Mouse (Mus musculus): Measurements from ENCODE around the gene Stxbp6. TPM values are rescaled to one million over a fixed set of nuclear protein-coding genes. Genes with fewer than 3 reads are reported as not detected.

Stxbp6 gene
- polyA plus RNA-seq, 1 experiment from 2014 or later: 19.5 TPM

- WGBS: 73% methylated on average over 12 of the region's 12 CpGs
- no peaks in the 10 kb centered on the region for H3K27me3 ChIP-seq (ENCODE audit: control insufficient read depth, insufficient read depth, low read length)
- H3K9me3 ChIP-seq (ENCODE audit: control insufficient read depth, low read depth, low read length): no peaks in the 10 kb centered on the region
- H3K4me2 ChIP-seq (replicated peaks; ENCODE audit: low read depth, low read length): no peak overlapping the region
- no peak overlapping the region for H3K9ac ChIP-seq (replicated peaks; ENCODE audit: low read depth, low read length)
- H3K27ac ChIP-seq (ENCODE audit: low read length): no peak overlapping the region
- H3K4me1 ChIP-seq (ENCODE audit: control insufficient read depth, insufficient read depth, low read length): no peaks in the 10 kb centered on the region
- no peak overlapping the region for H3K4me3 ChIP-seq (ENCODE audit: low read depth, low read length)
- no peaks in the 10 kb centered on the region for H3K36me3 ChIP-seq (ENCODE audit: control insufficient read depth, insufficient read depth, low read length)
- ATAC-seq (ENCODE audit: insufficient number of reproducible peaks, insufficient read depth, low FRiP score, low read depth): no peak
Observed at GRCm38 (mm10) chr12:45019059-45019822, 55.3 kb downstream of the Stxbp6 start.

DNA sequence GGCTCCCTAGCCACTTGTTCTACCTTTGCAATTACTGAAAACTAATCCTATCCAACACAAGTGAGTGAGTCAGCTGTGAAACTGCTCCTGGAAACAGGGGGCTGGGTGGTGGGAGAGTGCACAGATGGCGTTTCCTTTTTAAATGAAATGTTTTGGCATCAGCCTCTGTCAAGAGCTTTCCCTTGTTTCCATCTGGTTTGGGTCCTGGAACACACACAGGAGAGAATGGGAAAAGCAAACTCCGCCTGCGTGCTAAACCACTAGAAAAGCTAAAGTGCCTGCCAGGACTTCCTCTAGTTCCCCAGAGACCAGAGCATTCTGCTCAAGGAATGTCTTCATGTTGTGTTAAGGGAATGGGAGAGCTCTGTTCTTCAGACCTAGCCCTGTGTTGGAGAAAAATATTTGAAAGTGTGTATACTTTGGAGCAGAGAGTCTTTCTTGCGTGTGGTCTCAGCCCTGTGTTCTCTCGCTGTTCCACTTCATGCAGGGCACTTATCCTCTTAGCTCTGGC is 61.2 kb downstream of the Stxbp6 start:
- Histone ChIP-seq H3K27me3 (ENCODE audit: control insufficient read depth, insufficient read depth, low read length) (no peaks in the 10 kb centered on the region), H3K36me3 (ENCODE audit: control insufficient read depth, insufficient read depth, low read length) (no peaks in the 10 kb centered on the region), H3K4me2 (replicated peaks; ENCODE audit: low read depth, low read length) (no peak overlapping the region), H3K9ac (replicated peaks; ENCODE audit: low read depth, low read length) (no peak overlapping the region), H3K4me3 (ENCODE audit: low read depth, low read length) (no peak overlapping the region), H3K4me1 (ENCODE audit: control insufficient read depth, insufficient read depth, low read length) (peaks cover 19% of the 10 kb centered on the region; the same call in 1 of the 2 replicates), H3K27ac (ENCODE audit: low read length) (peak overlapping the region; percentile 41; the same call in 1 of the 2 replicates), H3K9me3 (ENCODE audit: control insufficient read depth, low read depth, low read length) (no peaks in the 10 kb centered on the region)
- WGBS: 41% methylated on average over 5 of the region's 5 CpGs
- ATAC-seq (ENCODE audit: insufficient number of reproducible peaks, insufficient read depth, low FRiP score, low read depth): peak; percentile 63; the same call in 1 of the 2 replicates

DNA sequence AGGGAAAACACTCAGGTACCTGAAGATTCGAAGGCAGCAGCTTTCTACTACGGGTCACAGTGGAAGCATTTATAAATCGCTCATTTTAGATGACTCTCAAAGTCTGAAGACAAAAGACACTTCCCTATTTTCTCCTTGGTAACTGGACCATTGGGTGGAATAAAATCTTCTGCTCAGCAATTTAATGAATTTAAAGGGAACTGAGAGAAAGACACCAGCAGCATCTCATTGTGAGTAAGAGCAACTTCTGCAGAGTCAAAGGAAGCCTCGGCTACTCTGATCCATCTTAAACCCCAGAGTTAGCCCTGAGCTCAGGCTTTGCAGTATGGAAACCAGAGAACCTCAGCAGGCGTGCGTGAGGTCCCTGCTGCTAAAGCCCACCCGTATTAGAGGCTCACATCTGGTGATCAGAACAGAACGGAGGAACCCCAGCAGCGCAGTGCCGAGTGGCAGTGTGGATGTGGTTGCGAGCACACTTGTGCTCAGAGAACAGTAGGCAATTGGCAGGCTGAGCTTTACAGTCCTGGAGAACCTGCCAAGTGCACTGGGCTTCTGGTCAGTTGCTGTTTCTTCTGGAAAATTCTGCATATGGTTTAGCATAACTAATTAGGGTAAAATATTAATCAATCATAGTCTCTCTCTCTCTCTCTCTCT is 62.9 kb downstream of the Stxbp6 start:
- no peak for ATAC-seq (ENCODE audit: insufficient number of reproducible peaks, insufficient read depth, low FRiP score, low read depth)
- no peak overlapping the region for H3K4me2 ChIP-seq (replicated peaks; ENCODE audit: low read depth, low read length)
- H3K9me3 ChIP-seq (ENCODE audit: control insufficient read depth, low read depth, low read length): no peaks in the 10 kb centered on the region
- no peaks in the 10 kb centered on the region for H3K27me3 ChIP-seq (ENCODE audit: control insufficient read depth, insufficient read depth, low read length)
- no peak overlapping the region for H3K9ac ChIP-seq (replicated peaks; ENCODE audit: low read depth, low read length)
- H3K27ac ChIP-seq (ENCODE audit: low read length): no peak overlapping the region
- WGBS: 77% methylated on average over 11 of the region's 11 CpGs
- no peak overlapping the region for H3K4me3 ChIP-seq (ENCODE audit: low read depth, low read length)
- peaks cover 19% of the 10 kb centered on the region; the same call in 1 of the 2 replicates for H3K4me1 ChIP-seq (ENCODE audit: control insufficient read depth, insufficient read depth, low read length)
- H3K36me3 ChIP-seq (ENCODE audit: control insufficient read depth, insufficient read depth, low read length): no peaks in the 10 kb centered on the region

GRCm38 (mm10) chr12:45011006-45011405 is 63.5 kb downstream of the Stxbp6 start:
- no peak overlapping the region for H3K4me3 ChIP-seq (ENCODE audit: low read depth, low read length)

DNA sequence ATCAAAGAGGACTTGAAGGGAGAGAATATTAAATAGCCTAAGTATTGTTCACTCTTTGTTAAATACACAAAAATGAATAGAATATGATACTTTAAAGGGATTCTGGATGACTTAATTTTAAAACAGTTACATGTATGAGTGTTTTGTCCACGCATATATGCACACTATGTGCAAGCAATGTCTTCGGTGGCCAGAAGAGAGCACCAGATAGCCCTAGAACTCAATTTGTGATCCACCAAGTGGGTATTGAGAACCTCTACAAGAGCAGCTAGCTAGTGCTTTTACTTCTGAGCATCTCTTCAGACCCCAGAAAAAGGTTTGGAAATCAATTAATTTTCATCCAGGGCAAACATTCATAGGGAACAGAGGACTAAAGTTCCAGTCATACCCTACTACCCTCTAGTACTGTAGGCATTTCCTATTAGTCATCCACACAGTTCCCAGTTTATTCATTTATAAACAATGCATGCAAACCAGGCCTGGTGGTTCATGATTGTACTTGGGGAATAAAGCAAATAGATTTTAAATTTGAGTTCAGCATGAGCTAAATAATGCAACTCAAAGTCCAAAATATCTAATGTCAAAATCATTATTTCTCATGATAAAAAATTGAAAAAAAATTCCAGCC is 64.4 kb downstream of the Stxbp6 start:
- ATAC-seq (ENCODE audit: insufficient number of reproducible peaks, insufficient read depth, low FRiP score, low read depth): no peak
- Histone ChIP-seq H3K27ac (ENCODE audit: low read length) (no peak overlapping the region), H3K4me2 (replicated peaks; ENCODE audit: low read depth, low read length) (no peak overlapping the region), H3K9me3 (ENCODE audit: control insufficient read depth, low read depth, low read length) (no peaks in the 10 kb centered on the region), H3K36me3 (ENCODE audit: control insufficient read depth, insufficient read depth, low read length) (no peaks in the 10 kb centered on the region), H3K4me1 (ENCODE audit: control insufficient read depth, insufficient read depth, low read length) (peaks cover 19% of the 10 kb centered on the region; the same call in 1 of the 2 replicates), H3K27me3 (ENCODE audit: control insufficient read depth, insufficient read depth, low read length) (no peaks in the 10 kb centered on the region), H3K9ac (replicated peaks; ENCODE audit: low read depth, low read length) (no peak overlapping the region), H3K4me3 (ENCODE audit: low read depth, low read length) (no peak overlapping the region)
- 93% methylated on average over 2 of the region's 2 CpGs for WGBS

More at GRCm38 (mm10) chr12:45011006-45011405, 63.5 kb downstream of the Stxbp6 start:
- peaks cover 19% of the 10 kb centered on the region; the same call in 1 of the 2 replicates for H3K4me1 ChIP-seq (ENCODE audit: control insufficient read depth, insufficient read depth, low read length)
- no peaks in the 10 kb centered on the region for H3K9me3 ChIP-seq (ENCODE audit: control insufficient read depth, low read depth, low read length)
- H3K9ac ChIP-seq (replicated peaks; ENCODE audit: low read depth, low read length): no peak overlapping the region
- no peaks in the 10 kb centered on the region for H3K36me3 ChIP-seq (ENCODE audit: control insufficient read depth, insufficient read depth, low read length)
- ATAC-seq (ENCODE audit: insufficient number of reproducible peaks, insufficient read depth, low FRiP score, low read depth): no peak
- no peak overlapping the region for H3K4me2 ChIP-seq (replicated peaks; ENCODE audit: low read depth, low read length)
- no peaks in the 10 kb centered on the region for H3K27me3 ChIP-seq (ENCODE audit: control insufficient read depth, insufficient read depth, low read length)
- H3K27ac ChIP-seq (ENCODE audit: low read length): no peak overlapping the region

DNA sequence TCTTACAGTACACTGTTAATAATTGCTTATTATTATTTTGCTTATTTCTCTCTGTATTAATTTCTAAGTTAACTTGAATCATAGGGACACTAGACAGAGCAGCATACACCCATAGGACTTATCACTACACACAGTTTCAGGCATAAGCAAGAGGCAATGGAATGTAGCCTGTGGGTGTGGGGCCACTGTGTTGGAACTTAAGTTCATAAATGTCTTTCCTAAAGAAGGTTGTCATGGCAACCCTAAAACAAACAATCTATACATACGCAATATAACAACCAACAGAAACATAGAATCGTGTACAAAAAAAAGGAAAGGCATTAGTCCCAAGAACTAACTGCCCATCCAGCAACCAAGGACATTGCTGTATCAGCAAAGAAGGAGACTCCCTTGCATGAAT is 67.9 kb downstream of the Stxbp6 start:
- no peaks in the 10 kb centered on the region for H3K9me3 ChIP-seq (ENCODE audit: control insufficient read depth, low read depth, low read length)
- H3K27me3 ChIP-seq (ENCODE audit: control insufficient read depth, insufficient read depth, low read length): no peaks in the 10 kb centered on the region
- no peak overlapping the region for H3K4me2 ChIP-seq (replicated peaks; ENCODE audit: low read depth, low read length)
- no peak overlapping the region for H3K4me3 ChIP-seq (ENCODE audit: low read depth, low read length)
- no peaks in the 10 kb centered on the region for H3K36me3 ChIP-seq (ENCODE audit: control insufficient read depth, insufficient read depth, low read length)
- H3K4me1 ChIP-seq (ENCODE audit: control insufficient read depth, insufficient read depth, low read length): no peaks in the 10 kb centered on the region
- H3K9ac ChIP-seq (replicated peaks; ENCODE audit: low read depth, low read length): no peak overlapping the region
- 59% methylated on average over 2 of the region's 2 CpGs for WGBS
- H3K27ac ChIP-seq (ENCODE audit: low read length): no peak overlapping the region
- no peak for ATAC-seq (ENCODE audit: insufficient number of reproducible peaks, insufficient read depth, low FRiP score, low read depth)

DNA sequence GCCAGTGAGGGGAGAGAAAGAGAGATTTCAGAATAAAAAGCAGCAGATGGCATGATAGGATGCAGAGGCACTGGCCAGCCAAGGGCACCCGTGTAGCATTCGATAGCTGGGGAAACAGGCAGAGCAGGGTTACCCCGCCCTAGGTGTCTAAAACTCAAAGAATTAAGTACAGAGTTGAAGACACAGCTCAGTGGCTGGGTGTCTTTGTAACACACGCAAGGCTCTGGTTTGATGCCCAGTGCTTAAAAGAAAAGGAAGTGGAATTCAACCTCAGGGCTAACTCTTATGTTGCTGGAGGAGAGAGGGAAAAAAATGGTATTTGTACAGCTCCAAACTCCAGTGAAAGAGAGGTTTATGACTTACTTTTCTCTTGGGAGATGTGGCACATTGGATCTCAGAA is 68.5 kb downstream of the Stxbp6 start:
- Histone ChIP-seq H3K9me3 (ENCODE audit: control insufficient read depth, low read depth, low read length) (no peaks in the 10 kb centered on the region), H3K4me3 (ENCODE audit: low read depth, low read length) (no peak overlapping the region), H3K4me1 (ENCODE audit: control insufficient read depth, insufficient read depth, low read length) (no peaks in the 10 kb centered on the region), H3K4me2 (replicated peaks; ENCODE audit: low read depth, low read length) (no peak overlapping the region), H3K36me3 (ENCODE audit: control insufficient read depth, insufficient read depth, low read length) (no peaks in the 10 kb centered on the region), H3K27ac (ENCODE audit: low read length) (no peak overlapping the region), H3K27me3 (ENCODE audit: control insufficient read depth, insufficient read depth, low read length) (no peaks in the 10 kb centered on the region), H3K9ac (replicated peaks; ENCODE audit: low read depth, low read length) (no peak overlapping the region)
- 79% methylated on average over 4 of the region's 4 CpGs for WGBS
- ATAC-seq (ENCODE audit: insufficient number of reproducible peaks, insufficient read depth, low FRiP score, low read depth): no peak

DNA sequence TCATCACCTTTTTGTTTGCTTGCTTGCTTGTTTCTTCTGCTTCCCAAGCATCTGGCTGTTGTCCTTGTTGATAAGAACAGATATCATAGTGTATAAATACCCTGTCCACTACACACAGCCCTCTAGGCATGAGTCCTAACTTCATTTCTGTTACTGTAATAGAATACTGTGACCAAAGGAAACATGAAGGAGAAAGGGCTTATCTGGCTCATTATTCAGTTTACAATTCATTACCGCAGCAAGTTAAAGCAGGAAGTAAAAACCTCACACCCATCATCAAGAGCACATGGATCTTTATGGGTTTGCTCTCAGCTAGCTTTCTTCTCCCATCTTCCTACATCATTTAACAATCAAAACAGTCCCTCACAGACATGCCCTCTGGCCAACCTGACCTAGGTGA is 72.5 kb downstream of the Stxbp6 start:
- Histone ChIP-seq H3K9me3 (ENCODE audit: control insufficient read depth, low read depth, low read length) (no peaks in the 10 kb centered on the region), H3K4me2 (replicated peaks; ENCODE audit: low read depth, low read length) (no peak overlapping the region), H3K36me3 (ENCODE audit: control insufficient read depth, insufficient read depth, low read length) (no peaks in the 10 kb centered on the region), H3K27ac (ENCODE audit: low read length) (no peak overlapping the region), H3K27me3 (ENCODE audit: control insufficient read depth, insufficient read depth, low read length) (no peaks in the 10 kb centered on the region), H3K9ac (replicated peaks; ENCODE audit: low read depth, low read length) (no peak overlapping the region), H3K4me3 (ENCODE audit: low read depth, low read length) (no peak overlapping the region), H3K4me1 (ENCODE audit: control insufficient read depth, insufficient read depth, low read length) (no peaks in the 10 kb centered on the region)
- no peak for ATAC-seq (ENCODE audit: insufficient number of reproducible peaks, insufficient read depth, low FRiP score, low read depth)
- 73% methylated on average over 1 of the region's 1 CpGs for WGBS

Data from stomach, embryonic 14.5 days (tissue).